Mouse (Mus musculus) T-helper 17 cell (primary cell): ENCODE data around the gene Tppp2.

Experiments used
- in situ Hi-C, 2 experiments: fragments of 300-600 bp; cut with MboI, MseI; formaldehyde crosslinking; loops; 1 replicate in 1 of 2; 2 replicates in 1 of 2; pipeline ENCODE4 v1.15.1; 2025; ENCODE audit warnings: high pct_unique_total_duplicates in 2 of 2

Tppp2 gene

DNA sequence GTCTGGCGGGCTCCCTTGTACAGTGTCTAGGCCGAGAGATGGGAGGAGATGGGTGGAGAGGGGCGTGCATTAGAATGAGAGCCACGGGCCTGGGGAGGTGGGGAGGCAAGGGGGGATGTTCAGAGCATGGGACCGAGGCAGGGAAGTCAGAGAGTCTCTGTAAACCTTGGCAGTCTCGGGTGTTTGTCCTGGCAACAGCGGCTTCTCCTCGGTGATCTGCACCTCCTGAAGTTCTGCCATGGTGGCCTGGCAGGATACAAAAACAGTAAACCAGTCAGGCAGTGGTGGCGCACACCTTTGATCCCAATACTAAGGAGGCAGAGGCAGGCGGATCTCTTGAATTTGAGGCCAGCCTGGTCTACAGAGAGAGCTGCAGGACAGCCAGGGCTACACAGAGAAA lies 6.9 kb upstream of the Tppp2 start:
- in situ Hi-C loops: no loop called here

DNA sequence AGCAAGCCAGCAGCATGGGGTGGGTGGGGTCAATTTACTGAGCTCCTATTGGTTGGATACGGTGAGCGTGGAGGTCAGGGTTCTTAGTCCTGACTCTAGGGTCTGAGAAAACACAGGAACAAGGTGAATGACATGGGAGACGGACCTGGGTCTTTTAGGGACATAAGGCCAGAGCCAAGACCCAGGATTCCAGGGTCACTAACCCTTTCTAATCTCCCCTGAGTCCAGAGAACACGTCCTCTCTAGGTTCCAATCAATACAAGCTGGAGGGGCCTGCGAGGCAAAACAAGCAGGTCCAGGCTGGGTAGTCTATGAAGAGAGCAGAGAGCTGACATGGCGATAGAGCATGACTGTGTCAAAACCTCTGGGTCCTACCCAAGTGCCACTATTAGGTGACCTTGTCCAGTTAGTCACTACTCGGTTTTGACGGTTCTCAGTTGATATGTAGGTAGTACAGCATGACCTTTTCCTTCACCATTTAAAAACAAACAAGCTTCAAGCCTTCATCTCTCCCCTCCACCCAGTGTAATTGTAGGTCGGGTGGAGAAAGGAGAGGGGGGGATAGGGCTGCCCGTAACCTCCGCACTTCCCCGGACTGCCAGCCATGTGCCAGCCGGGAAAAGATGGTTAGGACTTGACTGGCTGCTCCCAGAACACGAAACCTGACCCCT lies 5.7 kb upstream of the Tppp2 start:
- in situ Hi-C loops: no loop called here

DNA sequence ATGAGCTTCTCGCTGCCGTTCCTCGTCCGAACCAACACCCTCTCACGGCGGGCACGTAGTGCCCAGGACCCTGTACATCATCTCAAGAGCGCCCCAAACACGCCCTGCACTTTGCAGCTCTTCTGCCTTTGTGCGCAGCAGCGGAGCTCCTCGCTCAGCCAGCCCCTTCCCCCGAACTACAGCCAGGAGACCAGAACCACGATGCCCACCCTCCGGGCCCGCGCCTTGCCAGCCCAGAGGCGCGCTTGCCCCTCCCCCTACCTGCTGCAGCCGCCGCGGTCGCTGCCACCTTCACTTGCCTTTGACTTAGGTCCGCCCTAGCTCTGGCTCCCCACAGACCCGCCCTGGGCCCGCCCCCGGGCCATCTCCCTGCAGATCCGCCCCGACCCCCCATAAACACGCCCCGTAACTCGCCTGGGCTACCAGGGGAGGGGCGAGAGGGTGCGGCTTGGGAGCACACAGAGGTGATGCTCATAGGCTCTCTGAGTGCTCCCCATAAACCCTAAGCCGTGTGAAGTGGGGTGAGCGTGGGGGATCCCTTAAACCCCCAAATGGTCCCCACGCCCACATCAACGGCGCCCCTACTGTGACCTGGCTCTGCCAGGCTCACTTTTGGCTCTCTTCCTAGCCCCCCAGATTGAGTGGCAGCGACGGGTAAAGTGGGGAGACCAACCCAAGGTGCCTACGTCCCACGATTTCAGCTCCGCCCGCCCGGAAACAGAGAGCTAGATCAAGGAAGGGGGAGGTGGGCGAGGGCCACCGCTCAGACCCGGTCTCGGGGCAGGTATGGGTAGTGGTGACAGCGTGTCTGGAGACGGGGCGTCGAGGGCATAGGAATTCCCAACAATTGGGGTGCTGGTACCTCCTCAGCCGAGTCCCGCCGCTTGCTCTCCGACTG lies 4.9 kb upstream of the Tppp2 start:
- in situ Hi-C loops: no loop called here

DNA sequence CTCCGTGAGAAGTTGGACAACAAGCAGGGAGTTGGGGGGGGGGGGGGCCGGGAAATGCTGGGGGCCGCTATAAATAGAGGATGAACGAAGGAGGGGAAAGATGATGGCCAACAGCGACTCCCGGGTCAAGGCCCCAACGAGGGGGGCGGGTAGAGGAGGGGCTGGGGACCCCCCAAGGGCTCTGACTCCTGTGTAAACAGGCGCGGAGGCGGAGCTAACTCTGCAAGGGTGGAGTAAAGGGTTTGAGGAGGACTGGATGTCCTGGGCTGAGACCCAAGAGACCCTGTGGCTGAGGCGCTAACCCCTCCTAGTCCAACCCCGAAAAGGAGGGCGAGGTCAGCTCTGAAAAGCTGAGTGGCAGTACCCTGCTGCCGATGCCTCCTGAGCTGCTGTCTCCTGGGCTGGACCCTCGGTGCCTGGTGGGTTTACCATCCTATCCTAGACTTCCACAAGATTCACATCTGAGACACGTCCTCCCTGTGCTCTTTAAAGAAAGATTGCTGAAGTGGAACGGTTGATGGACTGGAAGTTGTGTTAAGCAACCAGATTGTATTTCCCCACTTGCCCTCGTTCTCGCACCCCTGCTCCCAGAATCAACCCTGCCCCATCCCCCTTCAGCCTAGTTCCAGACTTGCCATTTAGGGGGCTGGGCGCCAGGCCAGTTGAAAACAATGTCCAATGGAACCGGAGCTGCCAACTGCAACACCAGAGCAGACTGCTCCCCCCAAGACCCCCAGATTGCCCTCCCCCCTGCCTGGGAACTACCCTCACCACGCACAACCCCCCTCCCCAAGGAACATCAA lies 4.1 kb upstream of the Tppp2 start, which contains the start of gene Ndrg2:
Gene Ndrg2 (minus strand): TSS at position 199 of the 803 bp plus-strand sequence.
- in situ Hi-C loops: no loop called here

- in situ Hi-C loops: no loop called here
Observed at GRCm38 (mm10) chr14:51915030-51915429, 3.2 kb upstream of the Tppp2 start.

DNA sequence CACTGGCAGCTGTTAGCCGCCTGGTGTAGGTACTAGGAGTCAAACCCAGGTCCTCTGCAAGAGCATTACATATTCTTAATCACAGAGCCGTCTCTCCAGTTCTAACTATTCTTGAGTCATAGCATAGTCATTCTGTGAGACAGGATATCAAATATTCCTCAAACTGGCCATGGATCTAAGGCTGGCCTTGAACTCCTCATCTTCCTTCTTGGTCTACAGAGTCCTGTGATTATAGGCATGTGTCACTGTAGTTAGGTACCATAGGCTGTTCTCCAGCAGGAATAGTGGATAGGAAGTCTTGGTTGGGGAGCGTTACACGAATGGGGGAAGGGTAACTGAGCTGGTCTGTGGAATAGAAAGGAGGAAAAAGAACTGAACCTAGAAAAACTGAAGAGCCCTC lies 1.7 kb upstream of the Tppp2 start:
- in situ Hi-C loops: no loop called here

DNA sequence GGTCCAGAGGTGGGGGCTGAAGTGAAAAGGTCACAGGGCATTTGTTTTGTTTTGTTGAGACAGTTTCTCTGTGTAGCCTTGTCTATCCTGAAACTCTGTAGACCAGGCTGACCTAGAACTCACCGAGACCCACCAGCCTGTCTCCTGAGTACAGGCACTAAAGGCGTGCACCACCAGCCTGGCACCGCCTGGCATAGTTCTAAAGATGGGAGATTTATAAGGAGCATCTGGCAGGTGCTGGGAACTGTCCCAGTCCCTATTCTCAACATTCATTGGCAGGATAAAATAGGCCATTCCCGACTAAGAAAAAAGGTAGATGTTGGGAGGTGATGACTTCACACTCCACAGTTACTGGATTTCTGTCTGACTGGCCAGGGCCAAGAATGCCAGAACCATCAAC lies 741 bp downstream of the Tppp2 start:
- in situ Hi-C loops: no loop called here

DNA sequence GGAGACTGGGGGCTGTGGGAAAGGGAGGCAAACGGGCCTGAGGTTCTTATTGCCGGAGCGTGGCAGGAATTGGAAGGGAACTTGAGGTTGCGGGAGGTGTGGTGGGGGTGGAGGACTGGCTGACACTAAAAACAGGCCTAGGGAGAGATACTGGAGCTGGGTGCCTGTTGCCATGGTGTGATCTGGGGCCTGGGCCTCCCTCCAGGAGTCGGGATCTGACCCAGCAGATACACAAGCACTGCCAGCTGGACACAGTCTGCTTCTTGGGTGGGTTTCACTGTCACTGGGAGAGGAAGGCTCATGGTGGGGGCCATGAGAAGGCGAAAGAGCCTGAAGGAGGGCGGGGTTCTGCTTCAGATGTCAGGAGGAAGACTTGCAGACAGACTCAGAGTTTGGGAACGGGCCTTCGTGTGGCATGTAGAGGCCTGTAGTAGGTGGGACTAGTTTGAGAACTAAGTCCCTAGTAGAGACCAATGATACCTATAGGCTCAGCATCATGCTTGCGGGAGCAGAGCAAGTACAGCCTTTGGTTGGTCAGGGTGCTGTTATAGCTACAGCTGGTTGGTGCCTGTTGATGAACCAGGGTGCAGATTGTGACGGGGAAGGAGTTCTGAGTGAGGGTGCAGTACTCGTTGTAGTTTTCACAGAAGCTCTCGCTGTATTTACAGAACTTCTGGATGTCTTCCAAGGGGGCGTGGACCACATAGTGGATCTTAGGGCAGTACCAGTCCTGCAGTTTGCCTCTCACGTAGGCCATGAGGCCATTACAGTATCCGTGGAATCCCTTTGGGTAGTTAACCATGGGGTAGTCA lies 3.7 kb downstream of the Tppp2 start:
- in situ Hi-C loops: loop anchor here in 1 of 2 experiments (10.0 kb wide), 1 partner anchor 447 kb away; no protein-coding TSS in a partner anchor

GRCm38 (mm10) chr14:51922571-51922865 lies 4.3 kb downstream of the Tppp2 start, which contains the start of gene Rnase13:
Gene Rnase13 (minus strand): TSS chr14:51922773.
- in situ Hi-C loops: loop anchor here in 1 of 2 experiments (10.0 kb wide), 1 partner anchor 448 kb away; no protein-coding TSS in a partner anchor

DNA sequence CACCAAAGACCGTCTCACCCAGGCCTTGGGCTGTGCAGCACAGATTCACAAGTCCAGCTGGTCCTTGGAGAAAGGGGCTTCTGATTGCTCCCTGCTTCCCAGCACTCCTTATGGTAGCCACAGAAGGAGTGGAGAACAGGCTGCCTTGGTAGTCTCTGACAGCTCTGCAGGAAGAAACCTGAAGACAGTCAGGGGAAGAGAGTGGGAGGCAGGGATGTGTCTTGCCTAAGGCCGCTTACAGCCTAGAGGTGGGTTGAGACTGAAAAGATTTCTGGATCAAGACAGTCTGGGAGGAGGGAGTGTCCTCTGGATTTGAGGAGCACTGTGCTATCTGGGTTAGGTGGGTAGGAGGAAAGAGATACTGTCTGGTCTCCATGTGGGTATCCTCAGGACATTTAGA lies 4.7 kb downstream of the Tppp2 start:
- in situ Hi-C loops: loop anchor here in 1 of 2 experiments (10.0 kb wide), 1 partner anchor 448 kb away; no protein-coding TSS in a partner anchor

DNA sequence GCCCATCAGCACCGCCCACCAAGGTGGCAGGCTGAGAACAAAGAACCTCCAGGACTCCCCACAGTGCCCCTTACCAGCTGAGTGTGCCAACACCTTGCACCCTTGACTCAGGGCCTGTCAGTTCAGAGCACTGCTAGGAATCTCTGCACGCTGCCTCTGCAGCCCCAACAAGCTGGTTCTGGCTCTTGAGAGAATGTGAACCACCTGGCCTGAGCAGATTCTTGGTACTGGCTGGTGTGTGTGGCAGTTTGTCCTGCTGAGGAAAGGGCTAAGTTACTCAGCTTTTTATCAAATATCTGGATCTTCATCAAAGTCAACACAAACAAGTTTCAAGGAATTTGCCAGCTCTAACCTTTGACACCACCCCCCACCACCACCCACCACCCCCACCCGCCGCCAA lies 5.3 kb downstream of the Tppp2 start:
- in situ Hi-C loops: loop anchor here in 1 of 2 experiments (10.0 kb wide), 1 partner anchor 449 kb away; no protein-coding TSS in a partner anchor

DNA sequence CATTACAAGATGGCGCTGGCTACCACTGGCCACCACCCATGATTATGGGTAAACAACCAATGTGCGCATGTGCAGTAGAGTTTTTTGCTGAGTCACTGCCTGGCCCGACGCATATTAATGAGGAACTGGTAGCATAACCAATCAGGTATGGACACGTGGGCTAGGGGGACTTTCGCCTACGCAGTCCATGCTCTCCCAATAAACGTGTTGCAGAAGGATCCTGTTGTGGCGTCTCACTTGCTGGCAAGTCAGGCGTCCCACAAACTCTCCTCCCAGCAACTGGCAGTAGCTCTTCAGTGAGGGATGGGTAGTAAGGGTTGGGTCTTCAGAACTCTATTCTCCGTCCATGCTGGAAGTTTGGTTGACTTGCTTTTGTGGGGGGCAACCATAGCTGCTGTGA lies 8.7 kb downstream of the Tppp2 start:
- in situ Hi-C loops: loop anchor here in 1 of 2 experiments (10.0 kb wide), 1 partner anchor 452 kb away; no protein-coding TSS in a partner anchor

- in situ Hi-C loops: loop anchor here in 1 of 2 experiments (10.0 kb wide), 1 partner anchor 455 kb away; no protein-coding TSS in a partner anchor
Observed at GRCm38 (mm10) chr14:51929309-51929943, 11.2 kb downstream of the Tppp2 start.

- in situ Hi-C loops: loop anchor here in 1 of 2 experiments (10.0 kb wide), 1 partner anchor 455 kb away; no protein-coding TSS in a partner anchor
Observed at GRCm38 (mm10) chr14:51929968-51930367, 11.7 kb downstream of the Tppp2 start.

- in situ Hi-C loops: no loop called here
Observed at GRCm38 (mm10) chr14:51930824-51931223, 12.6 kb downstream of the Tppp2 start.

DNA sequence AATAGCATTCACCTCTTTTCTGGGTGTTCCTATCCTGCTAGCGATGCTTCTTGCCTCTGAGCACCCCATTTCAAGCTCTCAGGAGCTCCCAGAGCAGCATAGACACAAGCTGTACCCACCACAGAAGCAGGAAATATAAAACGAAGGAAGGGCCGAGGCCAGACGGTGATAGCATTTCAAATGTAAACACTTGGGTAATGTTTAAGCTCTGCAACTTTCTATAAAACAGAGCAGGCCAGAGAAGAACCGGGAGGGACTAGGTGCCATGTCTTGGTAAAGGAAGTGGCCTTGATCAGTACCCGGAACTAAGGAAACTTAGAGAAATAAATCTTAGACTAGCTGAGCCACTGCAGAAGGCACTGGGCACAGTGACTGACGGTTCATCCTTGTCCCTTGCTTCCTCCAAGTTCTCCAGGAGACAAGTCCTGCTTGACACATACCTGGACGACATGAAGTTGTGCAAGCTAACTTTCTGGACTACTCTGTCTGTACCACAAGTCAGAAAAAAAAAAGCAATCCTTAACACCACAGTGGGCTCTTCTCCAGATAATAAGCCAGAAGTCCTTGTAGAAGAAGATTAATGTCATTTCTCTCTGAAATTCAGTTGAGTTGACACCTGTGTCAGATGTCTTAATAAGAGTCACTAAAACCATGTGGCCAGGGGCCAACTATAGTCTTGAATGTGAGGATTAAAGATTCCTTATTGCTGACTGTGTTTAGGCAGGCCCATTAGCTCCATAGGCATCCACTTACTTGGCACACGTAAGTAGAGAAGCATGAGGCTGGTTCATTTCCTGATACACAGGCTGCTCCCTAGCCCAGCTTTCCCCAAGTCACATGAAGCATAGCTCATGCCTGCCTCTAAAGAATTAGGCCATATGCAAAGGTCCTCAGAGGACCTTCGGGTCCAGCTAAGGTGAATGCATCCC lies 14.1 kb downstream of the Tppp2 start:
- in situ Hi-C loops: no loop called here

- in situ Hi-C loops: no loop called here
Observed at GRCm38 (mm10) chr14:51939005-51939404, 20.8 kb downstream of the Tppp2 start.

GRCm38 (mm10) chr14:51940944-51941560 lies 22.8 kb downstream of the Tppp2 start:
- in situ Hi-C loops: no loop called here

- in situ Hi-C loops: no loop called here
Observed at GRCm38 (mm10) chr14:51941577-51941976, 23.4 kb downstream of the Tppp2 start.
